Mouse (Mus musculus): ENCODE measurements around the gene Cldn4. TPM values are rescaled to one million over a fixed set of nuclear protein-coding genes. Genes with fewer than 3 reads are reported as not detected.
A peak's percentile ranks its signal among the peaks of the same experiment; 100 is the strongest.

Gene Cldn4
- polyA plus RNA-seq, 1 experiment from 2014 or later, result 31.7 TPM

- peak; percentile 46; the same call in 1 of the 2 replicates for ATAC-seq (ENCODE audit: borderline replicate concordance, extremely low read depth, low FRiP score, low TSS enrichment)
- Histone ChIP-seq H3K4me3 (no peak overlapping the region), H3K9ac (no peak overlapping the region), H3K9me3 (no peaks in the 10 kb centered on the region), H3K4me2 (no peak overlapping the region), H3K27ac (no peak overlapping the region), H3K27me3 (no peaks in the 10 kb centered on the region), H3K36me3 (no peaks in the 10 kb centered on the region), H3K4me1 (peaks cover 24% of the 10 kb centered on the region)
- WGBS, result 24% methylated on average over 12 of the region's 12 CpGs
Measured at GRCm38 (mm10) chr5:134901012-134901643, 45.6 kb downstream of the Cldn4 start.

DNA sequence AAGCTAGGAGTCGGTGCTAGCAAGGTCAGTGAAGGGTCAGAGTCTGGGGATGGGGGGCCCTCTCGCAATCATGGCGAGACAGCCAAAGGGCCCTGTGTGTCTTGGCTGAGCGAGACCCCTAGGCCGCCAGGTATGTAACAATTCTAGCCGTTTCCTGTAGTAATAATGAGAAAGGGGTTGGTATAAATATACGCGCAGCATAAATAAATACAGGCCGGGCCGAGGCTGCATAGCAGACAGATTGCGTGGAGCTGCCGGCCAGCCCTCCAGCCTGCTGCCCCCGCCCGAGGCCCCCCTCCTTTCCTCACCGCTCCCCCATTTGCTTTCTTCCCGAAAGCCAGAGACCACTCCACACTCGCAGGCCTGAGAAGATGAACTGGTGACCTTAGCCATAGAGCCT lies 49.1 kb downstream of the Cldn4 start:
- Histone ChIP-seq H3K9ac (no peak overlapping the region), H3K9me3 (no peaks in the 10 kb centered on the region), H3K27me3 (no peaks in the 10 kb centered on the region), H3K27ac (peak overlapping the region; percentile 61), H3K4me1 (peaks cover 42% of the 10 kb centered on the region), H3K4me2 (peak overlapping the region; percentile 10; the same call in 1 of the 2 replicates), H3K4me3 (no peak overlapping the region), H3K36me3 (no peaks in the 10 kb centered on the region)
- no peak for ATAC-seq (ENCODE audit: borderline replicate concordance, extremely low read depth, low FRiP score, low TSS enrichment)
- 41% methylated on average over 17 of the region's 17 CpGs for WGBS

- H3K27ac ChIP-seq, result peak overlapping the region; percentile 61; the same call in 1 of the 2 replicates
Measured at GRCm38 (mm10) chr5:134896965-134897364, 49.8 kb downstream of the Cldn4 start.

DNA sequence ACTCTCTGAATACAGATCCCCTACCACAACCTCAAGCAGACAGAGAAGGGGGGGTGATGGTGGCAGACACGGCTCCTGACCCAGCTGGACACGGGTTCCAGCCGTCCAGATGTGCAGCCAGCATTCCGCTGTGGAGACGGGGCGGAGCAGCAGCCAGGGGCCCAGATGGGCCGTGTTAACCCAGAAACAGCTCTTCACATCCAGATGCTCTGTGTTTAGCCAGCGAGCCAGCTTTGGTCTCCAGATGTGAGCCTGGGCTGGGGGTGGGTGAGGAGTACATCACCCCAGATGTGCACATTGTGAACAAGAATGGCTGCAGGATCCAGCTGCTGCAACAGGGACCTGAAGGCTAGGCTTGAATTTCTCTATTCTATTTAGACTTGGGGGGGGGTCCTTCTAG lies 51.4 kb downstream of the Cldn4 start:
- no peaks in the 10 kb centered on the region for H3K36me3 ChIP-seq
- peak overlapping the region; percentile 73 for H3K27ac ChIP-seq
- H3K4me1 ChIP-seq, result peaks cover 54% of the 10 kb centered on the region
- no peak overlapping the region for H3K4me3 ChIP-seq
- ATAC-seq (ENCODE audit: borderline replicate concordance, extremely low read depth, low FRiP score, low TSS enrichment), result peak; percentile 47
- no peak overlapping the region for H3K4me2 ChIP-seq
- H3K9ac ChIP-seq, result no peak overlapping the region
- no peaks in the 10 kb centered on the region for H3K9me3 ChIP-seq
- no peaks in the 10 kb centered on the region for H3K27me3 ChIP-seq
- WGBS, result 41% methylated on average over 8 of the region's 8 CpGs

More at GRCm38 (mm10) chr5:134896965-134897364, 49.8 kb downstream of the Cldn4 start:
- H3K9me3 ChIP-seq, result no peaks in the 10 kb centered on the region
- peaks cover 45% of the 10 kb centered on the region for H3K4me1 ChIP-seq
- H3K9ac ChIP-seq, result no peak overlapping the region
- no peaks in the 10 kb centered on the region for H3K36me3 ChIP-seq
- 76% methylated on average over 8 of the region's 8 CpGs for WGBS
- ATAC-seq (ENCODE audit: borderline replicate concordance, extremely low read depth, low FRiP score, low TSS enrichment), result no peak
- H3K4me2 ChIP-seq, result no peak overlapping the region
- no peaks in the 10 kb centered on the region for H3K27me3 ChIP-seq
- H3K4me3 ChIP-seq, result no peak overlapping the region

Other genes starting within 250 kb of the Cldn4 start
- 534 and 579 TPM in 2 replicates for gene Eln, start 199.6 kb downstream of the Cldn4 start, polyA plus RNA-seq (2015; fragmentation: Nextera tagmentation; extraction: Ambion mirVana)
- gene Tmem270, start 40.2 kb downstream of the Cldn4 start, polyA plus RNA-seq (2015; fragmentation: Nextera tagmentation; extraction: Ambion mirVana), result not detected in 2 replicates
- gene Cldn13, start 31.4 kb downstream of the Cldn4 start, polyA plus RNA-seq (2015; fragmentation: Nextera tagmentation; extraction: Ambion mirVana), result 0.65 and 1.6 TPM in 2 replicates
- 24.7 TPM in 2 replicates for gene Mettl27, start 14.6 kb downstream of the Cldn4 start, polyA plus RNA-seq (2015; fragmentation: Nextera tagmentation; extraction: Ambion mirVana)
- gene Cldn3, start 39.3 kb upstream of the Cldn4 start, polyA plus RNA-seq (2015; fragmentation: Nextera tagmentation; extraction: Ambion mirVana), result 241 and 259 TPM in 2 replicates
- gene Abhd11, start 62.2 kb upstream of the Cldn4 start, polyA plus RNA-seq (2015; fragmentation: Nextera tagmentation; extraction: Ambion mirVana), result 66.7 and 66.9 TPM in 2 replicates
- gene Stx1a, start 76.5 kb upstream of the Cldn4 start, polyA plus RNA-seq (2015; fragmentation: Nextera tagmentation; extraction: Ambion mirVana), result 11.9 and 13.2 TPM in 2 replicates
- 29.1 and 31.7 TPM in 2 replicates for gene Dnajc30, start 117.3 kb upstream of the Cldn4 start, polyA plus RNA-seq (2015; fragmentation: Nextera tagmentation; extraction: Ambion mirVana)
- gene Bud23, start 118.0 kb upstream of the Cldn4 start, polyA plus RNA-seq (2015; fragmentation: Nextera tagmentation; extraction: Ambion mirVana), result 117 and 124 TPM in 2 replicates
- gene Vps37d, start 131.3 kb upstream of the Cldn4 start, polyA plus RNA-seq (2015; fragmentation: Nextera tagmentation; extraction: Ambion mirVana), result 6.1 and 9.1 TPM in 2 replicates
- gene Mlxipl, start 143.0 kb upstream of the Cldn4 start, polyA plus RNA-seq (2015; fragmentation: Nextera tagmentation; extraction: Ambion mirVana), result 1.4 and 2.8 TPM in 2 replicates
- gene Tbl2, start 202.7 kb upstream of the Cldn4 start, polyA plus RNA-seq (2015; fragmentation: Nextera tagmentation; extraction: Ambion mirVana), result 21.4 and 21.7 TPM in 2 replicates
- gene Bcl7b, start 221.3 kb upstream of the Cldn4 start, polyA plus RNA-seq (2015; fragmentation: Nextera tagmentation; extraction: Ambion mirVana), result 48.7 and 49.2 TPM in 2 replicates
- gene Baz1b, start 240.3 kb upstream of the Cldn4 start, polyA plus RNA-seq (2015; fragmentation: Nextera tagmentation; extraction: Ambion mirVana), result 47.5 and 47.9 TPM in 2 replicates

Data from lung, embryonic 15.5 days (tissue).